Mouse (Mus musculus): ENCODE data around the gene Dapp1.

DNA sequence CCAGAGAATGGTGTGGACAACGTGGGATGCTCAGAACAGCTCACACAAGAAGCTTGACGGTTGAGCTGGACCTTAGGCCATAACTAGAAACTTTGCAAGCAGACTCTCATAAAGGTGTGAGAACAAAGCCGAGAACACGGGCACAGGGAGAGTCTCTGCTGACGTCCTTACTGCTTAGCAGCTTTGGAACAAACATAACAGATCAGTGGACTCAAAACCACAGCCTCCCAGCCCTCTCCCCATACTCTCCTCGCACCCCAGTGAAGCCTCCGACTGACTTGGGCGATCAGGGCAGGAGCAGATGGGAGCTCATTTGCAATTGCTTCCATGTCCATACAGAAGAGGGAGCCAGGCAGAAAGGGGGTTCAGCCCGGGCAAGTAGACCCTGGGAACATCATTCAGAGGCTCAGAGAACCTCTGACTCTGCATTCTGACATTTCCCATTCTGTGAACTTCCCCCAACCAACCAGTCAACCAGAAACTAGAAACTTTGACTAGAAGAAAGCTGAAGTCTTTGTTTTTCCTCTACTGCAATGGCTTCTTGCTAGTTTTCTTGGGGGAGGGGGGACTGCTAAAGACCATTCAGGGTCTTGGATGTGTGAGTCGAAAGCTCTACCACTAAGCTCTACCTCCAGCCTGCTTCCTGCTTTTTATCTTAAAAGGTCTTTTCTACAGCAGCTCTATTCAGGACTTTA is 31.0 kb downstream of the Dapp1 start:
- TF ChIP-seq CTCF (IDR thresholded peaks at IDR 0.05; ENCODE audit: low read depth) = 0 out of 2 replicates have a peak, but pooled peaks have one; percentile 9
- TF ChIP-seq EP300 (IDR thresholded peaks at IDR 0.05; ENCODE audit: low read depth) = no peak

Data from liver, embryonic 14.5 days (tissue).